Mouse (Mus musculus) cerebellum, adult 2 months (tissue): Measurements from ENCODE around the gene Pear1.

Source experiments
- CTCF ChIP-seq: fragments of 200-500 bp; IDR thresholded peaks from 2 replicates; pipeline ENCODE4 v1.5.1; 2011; ENCODE audit warnings: low read depth, mild to moderate bottlenecking, control low read depth, low read length, moderate library complexity, borderline replicate concordance; ENCODE audit not compliant: insufficient read depth
- POLR2A ChIP-seq: fragments of 200-500 bp; IDR thresholded peaks from 2 replicates; pipeline ENCODE4 v1.6.1; 2011; ENCODE audit warnings: low read length, control low read depth, borderline replicate concordance; ENCODE audit not compliant: insufficient read depth

- no peak for TF ChIP-seq CTCF
- TF ChIP-seq POLR2A = no peak
Measured at GRCm38 (mm10) chr3:87818226-87818625, 5.9 kb downstream of the Pear1 start.
